Mouse (Mus musculus) embryo, embryonic 11.5 days (tissue): ENCODE results near the gene Dll3.
A peak's percentile ranks its signal among the peaks of the same experiment; 100 is the strongest.

Source experiments
- DNase-seq: peaks from one replicate; pipeline ENCODE4 v3.0.0-alpha.2; 2012; ENCODE audit warnings: low read depth, low spot score

The Dll3 gene

GRCm38 (mm10) chr7:28301616-28302433, at the start of gene Dll3:
Gene Dll3 (minus strand): TSS chr7:28302238.
- DNase-seq, result no peak

- no peak for DNase-seq
Observed at GRCm38 (mm10) chr7:28351676-28352191, 49.7 kb upstream of the Dll3 start.

- peak; percentile 96 for DNase-seq
Observed at GRCm38 (mm10) chr7:28350155-28350883, 48.3 kb upstream of the Dll3 start, which contains the start of gene Rps16. Gene Rps16 (plus strand): TSS chr7:28350652.

DNA sequence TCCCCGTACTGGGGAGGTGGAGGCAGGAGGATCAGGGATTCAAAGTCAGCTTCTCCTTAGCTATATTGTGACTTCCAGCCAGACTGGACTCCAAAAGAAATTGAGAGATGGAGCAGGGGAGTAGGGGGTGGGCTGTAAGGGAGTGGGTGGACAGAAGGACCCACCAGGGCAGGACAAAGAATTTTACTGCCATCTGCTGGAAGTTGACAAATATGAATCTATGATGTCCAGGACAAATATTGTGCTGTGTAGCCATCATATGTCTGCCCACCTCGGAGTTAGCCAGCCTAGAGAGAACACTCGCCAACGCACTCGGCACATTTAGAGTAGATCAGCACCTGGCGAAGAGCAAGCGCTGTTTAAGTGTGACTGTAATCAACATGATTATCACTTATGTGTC, 46.6 kb upstream of the Dll3 start:
- DNase-seq, result no peak

DNA sequence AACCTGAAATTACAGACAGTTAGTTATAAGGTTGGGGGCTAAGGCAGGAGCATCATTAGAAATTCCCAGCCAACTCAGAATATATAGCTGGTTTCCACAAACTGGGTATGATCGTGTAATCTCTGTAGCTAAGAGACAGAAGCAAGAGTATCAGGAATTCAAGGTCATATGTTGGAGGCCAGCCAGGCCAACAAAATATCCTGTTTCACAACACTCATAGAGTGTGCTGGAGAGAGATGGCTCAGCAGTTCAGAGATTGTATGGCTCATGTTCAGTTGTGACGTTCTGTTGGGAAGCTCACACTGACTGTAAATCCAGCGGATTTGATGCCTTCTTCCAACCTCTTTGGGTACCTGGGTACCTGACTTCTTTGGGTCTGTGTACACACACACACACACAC, 45.7 kb upstream of the Dll3 start:
- DNase-seq, result no peak

DNA sequence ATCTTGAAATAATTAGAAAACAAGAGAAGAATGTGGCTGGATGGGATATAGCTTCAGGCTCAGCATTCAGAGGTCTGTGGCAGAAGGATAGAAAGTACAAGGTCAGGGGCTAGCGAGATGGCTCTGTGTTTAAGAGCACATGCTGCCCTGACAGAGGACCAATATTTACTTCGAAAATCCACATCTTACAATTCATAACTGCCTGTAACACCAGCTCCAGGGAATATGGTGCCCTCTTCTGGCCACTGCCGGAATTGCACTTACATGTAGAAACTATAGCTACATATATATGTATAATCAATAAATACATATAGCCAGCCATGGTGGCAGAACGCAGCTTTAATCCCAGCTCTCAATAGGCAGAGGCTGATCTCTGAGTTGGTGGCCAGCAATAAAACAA, 42.6 kb upstream of the Dll3 start:
- peak; percentile 70 for DNase-seq

DNA sequence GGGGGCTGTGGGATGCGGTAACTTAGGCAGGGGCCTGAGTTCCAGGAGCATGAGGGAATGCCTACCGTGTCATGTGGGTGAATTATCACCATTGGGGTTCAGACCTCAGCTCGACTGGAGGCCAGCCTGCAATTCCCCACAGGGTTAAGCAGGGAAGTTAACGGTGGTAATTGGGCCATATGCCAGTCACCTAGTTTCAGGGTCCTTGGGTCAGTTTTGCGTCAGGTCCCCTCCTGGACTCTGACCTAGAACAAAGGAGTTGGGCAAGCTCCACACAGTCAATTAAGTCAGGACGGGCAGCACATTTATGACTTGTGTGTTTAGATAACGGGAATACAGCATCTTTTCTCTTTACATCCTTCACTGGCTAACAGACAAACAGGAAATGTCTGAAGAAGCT, 39.3 kb upstream of the Dll3 start:
- no peak for DNase-seq

DNA sequence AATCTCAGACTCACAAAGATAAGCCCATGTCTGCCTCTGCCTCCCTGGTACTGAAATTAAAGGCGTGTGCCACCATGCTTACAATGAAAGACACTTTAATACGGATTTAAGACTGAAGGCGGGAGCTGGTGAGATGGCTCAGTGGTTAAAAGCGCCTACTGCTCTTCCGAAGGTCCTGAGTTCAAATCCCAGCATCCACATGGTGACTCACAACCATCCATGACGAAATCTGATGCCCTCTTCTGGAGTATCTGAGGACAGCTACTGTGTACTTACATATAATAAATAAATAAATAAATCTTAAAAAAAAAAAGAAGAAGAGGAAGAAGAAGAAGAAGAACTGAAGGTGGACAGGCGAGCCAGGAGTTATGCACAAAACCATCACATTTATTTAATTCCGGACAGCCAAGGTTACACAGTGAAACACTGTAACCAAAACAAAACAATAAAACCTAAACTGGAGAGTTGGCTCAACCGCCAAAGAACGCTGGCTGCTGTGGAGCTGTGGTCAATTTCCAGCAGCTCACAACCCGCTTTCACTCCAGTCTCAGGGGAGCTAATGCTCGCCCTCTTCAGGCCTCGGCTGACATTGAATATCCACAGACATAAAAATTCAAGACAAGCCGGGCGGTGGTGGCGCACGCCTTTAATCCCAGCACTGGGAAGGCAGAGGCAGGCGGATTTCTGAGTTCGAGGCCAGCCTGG, 37.3 kb upstream of the Dll3 start:
- no peak for DNase-seq

DNA sequence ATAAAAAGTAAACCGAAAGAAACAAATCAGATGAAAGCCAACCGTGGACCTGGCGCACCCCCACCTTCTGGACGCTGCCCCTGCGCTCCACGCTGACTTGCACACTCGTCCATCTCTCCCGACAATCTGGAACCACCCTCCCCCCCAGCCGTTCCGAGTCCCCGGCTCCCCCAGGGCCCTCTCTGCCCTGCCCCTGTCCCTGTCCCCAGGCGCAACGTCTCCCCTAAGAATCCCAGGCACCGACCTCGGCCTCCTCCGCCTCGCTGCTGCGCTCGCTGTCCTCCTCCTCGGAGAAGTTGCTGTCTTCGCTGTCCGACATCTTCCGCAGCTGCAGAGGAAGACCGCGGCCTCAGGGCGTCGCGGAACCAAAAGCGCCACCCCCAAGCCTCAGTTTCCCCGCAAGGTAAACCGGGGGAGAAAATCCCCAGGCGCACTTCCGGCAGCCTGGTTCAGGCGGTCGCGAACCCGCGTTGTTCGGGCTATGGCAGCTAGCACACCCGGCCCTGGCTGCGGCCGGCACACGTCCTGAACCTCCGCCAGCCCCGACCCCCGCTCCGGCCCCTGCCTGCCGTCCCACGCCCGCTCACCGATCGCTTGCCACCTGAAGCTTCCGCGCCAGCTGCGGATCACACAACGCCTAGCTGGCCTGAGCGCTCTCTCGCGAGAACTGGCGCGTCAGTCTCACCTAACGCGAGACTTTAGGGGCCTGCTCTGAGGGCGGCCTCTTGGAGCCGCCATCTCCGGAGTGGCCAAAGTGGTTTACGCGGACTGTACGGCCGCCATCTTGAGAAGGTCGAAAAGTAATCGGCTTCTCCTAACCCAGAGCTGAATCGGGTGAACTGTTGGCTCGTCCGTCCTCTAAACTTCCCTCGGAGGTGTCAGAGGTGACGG, 36.3 kb upstream of the Dll3 start, which contains the start of gene Supt5:
Supt5 (minus strand) TSS at position 639 of the 891 bp plus-strand sequence.
- DNase-seq, result peak; percentile 99

DNA sequence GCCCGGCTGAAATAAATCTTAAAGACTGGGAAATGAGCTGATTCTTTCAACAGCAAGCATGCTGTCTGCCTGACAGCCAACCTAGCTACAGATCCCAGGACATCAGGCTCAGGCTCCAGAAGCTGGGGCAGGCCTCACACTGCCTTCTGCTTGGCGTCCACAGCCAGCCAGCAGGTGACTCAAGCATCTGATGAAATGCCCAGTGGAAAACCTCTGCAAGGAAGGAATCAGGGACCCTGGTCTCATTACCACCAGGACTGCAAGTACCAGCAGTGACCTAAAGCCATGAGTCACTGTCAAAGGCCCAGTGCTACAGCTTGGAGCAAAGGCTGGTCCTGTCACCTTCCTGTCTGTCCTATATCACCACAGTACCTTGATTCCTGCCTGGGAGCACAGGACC, 33.4 kb upstream of the Dll3 start:
- no peak for DNase-seq

- no peak for DNase-seq
Observed at GRCm38 (mm10) chr7:28334534-28334933, 32.5 kb upstream of the Dll3 start.

DNA sequence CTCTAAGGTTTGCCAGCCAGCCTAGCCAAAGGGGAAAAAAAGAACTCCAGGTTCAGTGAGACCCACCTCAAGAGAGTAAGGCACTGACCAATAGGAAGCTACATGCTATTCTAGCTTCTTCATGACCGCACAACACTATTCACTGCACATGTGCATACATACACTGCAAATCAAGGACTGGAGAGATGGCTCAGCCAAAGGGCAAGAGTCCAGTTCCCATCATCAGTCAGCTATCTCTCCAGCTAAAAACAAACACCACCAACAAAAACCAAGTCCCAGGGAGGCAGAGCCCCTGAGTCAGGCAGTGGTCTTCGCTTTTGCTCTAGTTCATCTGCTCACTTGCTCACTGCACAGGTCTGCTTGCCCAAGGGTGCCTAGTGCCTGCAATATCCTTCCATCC, 26.2 kb upstream of the Dll3 start:
- no peak for DNase-seq

GRCm38 (mm10) chr7:28326457-28326856, 24.4 kb upstream of the Dll3 start:
- no peak for DNase-seq

DNA sequence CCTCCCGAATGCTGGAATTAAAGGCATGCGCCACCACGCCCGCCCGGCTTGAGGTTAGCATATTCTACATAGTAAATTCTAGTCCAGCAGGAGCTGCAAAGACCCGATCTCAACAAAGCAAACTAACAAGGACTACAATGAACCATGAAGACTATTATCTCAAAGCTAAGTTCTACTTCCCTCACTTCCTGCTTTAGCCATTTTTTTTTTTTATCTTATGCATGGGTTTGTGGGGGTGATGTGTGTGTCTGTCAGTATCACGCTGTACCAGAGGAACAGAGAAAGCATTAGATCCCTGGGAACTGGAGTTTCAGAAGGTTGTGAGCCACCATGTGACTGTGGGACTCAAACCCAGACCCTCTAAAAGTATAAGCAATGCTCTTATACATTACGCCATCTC, 23.3 kb upstream of the Dll3 start:
- DNase-seq, result no peak

- no peak for DNase-seq
Observed at GRCm38 (mm10) chr7:28321974-28322720, 20.1 kb upstream of the Dll3 start.

DNA sequence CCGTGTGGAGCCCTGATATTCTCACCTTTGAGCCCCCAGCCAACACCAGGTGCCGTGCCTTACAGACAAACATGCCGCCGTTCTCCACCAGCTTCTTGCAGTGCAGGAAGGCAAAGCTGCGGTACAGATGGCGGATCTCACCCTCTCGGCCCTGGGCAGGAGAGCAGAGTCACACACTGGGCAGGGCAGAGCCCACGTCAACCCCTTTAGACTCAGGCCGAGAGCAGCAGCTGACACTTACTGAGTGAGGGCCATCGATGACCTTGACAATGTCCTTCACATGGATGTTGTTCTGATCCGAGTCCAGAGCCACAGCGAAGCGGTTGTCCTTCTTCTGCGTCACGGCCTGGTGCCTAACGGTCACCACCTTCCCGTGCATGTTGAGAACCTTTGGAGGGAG, 16.7 kb upstream of the Dll3 start:
- DNase-seq, result no peak

- no peak for DNase-seq
Observed at GRCm38 (mm10) chr7:28318036-28318435, 16.0 kb upstream of the Dll3 start.

DNA sequence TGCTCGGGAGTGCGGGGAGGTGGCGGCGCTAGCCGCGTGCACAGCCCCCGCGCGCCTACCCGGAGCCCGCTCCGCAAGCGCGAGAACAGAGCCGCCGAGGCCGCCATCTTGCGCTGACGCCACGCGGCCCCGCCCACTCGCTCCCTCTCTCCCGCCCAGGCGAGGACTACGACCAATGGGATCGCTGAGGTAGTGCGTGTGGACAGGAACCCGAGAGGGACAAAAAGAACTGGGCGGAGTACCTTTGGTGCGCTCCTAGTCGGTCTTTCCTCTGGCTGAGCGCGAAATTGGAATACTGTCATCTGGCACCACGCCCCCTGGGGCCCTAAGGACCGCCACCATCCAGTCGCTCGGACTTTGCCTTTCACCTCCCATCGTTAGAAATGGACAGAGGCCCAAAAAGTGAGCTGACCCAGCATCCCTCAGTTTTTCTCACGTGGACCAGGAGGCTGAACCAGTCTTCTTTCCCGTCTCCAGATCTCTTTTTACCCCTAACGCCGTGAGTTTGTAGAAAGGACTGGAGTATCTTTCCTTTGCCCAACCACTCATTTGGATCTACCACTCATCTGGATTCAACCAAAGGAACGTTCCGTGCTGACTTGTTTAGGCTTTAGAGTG, 10.0 kb upstream of the Dll3 start, which contains the start of gene Timm50:
Timm50 (minus strand) TSS at position 147 of the 618 bp plus-strand sequence.
- DNase-seq, result peak; percentile 94

DNA sequence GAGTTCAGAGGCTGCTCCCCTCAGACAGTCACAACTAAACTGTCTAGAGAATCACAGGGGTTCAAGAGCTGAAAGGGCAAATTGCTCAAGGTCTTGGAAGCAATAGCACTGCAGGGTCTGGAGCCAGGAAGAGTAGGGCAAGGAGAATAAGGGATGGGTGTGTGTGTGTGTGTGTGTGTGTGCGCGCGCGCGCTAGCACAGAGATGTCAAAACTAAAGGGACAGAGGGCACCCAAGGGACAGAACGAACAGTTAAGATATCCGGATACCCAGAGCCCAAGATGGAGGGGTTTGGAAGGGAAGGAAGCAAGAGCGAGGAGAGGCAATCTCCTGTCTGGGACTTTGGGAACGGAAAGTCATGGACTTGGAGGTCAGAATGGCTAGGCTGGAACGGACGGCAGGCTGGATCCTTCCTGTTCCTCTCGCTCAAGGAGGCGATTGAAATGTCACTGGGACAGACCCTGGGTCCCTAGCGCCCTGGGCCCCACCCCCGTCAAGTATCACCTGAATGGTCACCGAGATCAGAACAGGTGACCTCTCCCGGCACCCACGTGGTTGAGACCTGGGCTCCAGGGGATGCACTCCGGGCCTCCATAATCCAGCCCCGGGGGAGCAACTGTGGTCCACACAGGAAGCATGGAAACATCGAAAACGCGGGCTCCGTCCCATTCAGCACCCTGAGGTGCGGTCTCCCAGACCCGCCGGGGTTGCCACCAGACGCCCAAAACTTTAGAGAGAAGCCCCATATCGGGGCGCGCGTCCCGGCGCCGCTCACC, 9.3 kb upstream of the Dll3 start:
- no peak for DNase-seq
